8 mouse cellular contexts compared by ENCODE assay signal in the genomic region with DNA sequence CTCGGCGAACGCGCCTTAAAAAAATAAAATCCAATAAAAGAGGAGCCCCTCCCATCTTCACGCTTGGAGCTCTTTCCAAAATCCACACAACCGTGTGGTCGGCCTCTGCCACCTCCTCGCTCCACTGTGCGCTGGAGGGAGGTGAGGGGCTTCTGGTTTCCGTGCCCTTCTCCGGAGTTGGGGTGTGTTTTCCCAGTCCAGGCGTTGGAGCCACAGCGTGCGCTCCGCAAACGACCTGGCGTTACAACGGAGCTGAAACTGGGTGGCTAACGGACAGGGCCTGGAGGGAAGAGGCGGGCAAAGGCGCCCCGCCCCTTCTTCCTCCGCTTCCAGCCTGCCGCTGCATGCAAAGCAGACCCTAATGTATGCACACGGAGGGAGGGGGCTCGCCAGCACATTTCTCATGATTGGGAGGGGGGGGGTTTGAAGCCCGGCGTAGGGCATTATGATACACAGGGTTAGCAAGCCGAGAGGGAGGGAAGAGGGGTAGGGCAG. TPM values are rescaled to one million over a fixed set of nuclear protein-coding genes. Genes with fewer than 3 reads are reported as not detected.
DNase-seq lines count a peak whose midpoint lies in the region; ATAC-seq and TF ChIP-seq lines count a peak whose summit lies in the region.

No protein-coding gene starts in this region.

- intact Hi-C loops in heart, postnatal 25 days (cut with DNase I) = loop anchor here (1.0 to 5.0 kb wide), 3 partner anchors 39 to 110 kb away; a partner anchor contains a TSS

- TF ChIP-seq CTCF in G1E (IDR thresholded peaks at IDR 0.05; ENCODE audit: low read depth, low read length) = no peak
- TF ChIP-seq CTCF in olfactory bulb, adult 2 months (IDR thresholded peaks at IDR 0.05; ENCODE audit: insufficient read depth, low read depth, low read length) = no peak

- H3K27ac ChIP-seq in forebrain, embryonic 15.5 days (replicated peaks) = peak overlapping the region; percentile 99
- peak overlapping the region; percentile 93 for H3K27ac ChIP-seq in olfactory bulb, adult 2 months (ENCODE audit: insufficient read depth, low read depth, low read length)

- DNase-seq in G1E (ENCODE audit: low spot score) = peak; percentile 77
- DNase-seq in cerebellum, adult 11-12 months = peak; percentile 86
- peak; percentile 59 for DNase-seq in heart, postnatal 25 days (ENCODE audit: low spot score)
- DNase-seq in layer of hippocampus, adult 18-20 months (ENCODE audit: low spot score in 2 of 2) = peak; percentile 69 to 76
- DNase-seq in lung, adult 18-20 months = peak; percentile 70 to 77
- peak; percentile 71 to 72 for DNase-seq in thymus, adult 18-20 months

- H3K27me3 ChIP-seq in G1E (ENCODE audit: insufficient read depth, low read length) = peaks cover 19% of the 10 kb centered on the region
- H3K27me3 ChIP-seq in forebrain, embryonic 15.5 days = no peaks in the 10 kb centered on the region

- TF ChIP-seq POLR2A in olfactory bulb, adult 2 months (IDR thresholded peaks at IDR 0.05; ENCODE audit: insufficient read depth, low read depth, low read length) = peak; percentile 13

- H3K4me2 ChIP-seq in forebrain, embryonic 15.5 days (replicated peaks) = peak overlapping the region; percentile 85

- peak overlapping the region; percentile 90 for H3K4me3 ChIP-seq in G1E (ENCODE audit: low read depth, low read length)
- peak overlapping the region; percentile 62 for H3K4me3 ChIP-seq in forebrain, embryonic 15.5 days
- peak overlapping the region; percentile 58 for H3K4me3 ChIP-seq in olfactory bulb, adult 2 months (ENCODE audit: insufficient read depth, low read depth, low read length)

- under 1% methylated on average over 28 of the region's 29 CpGs for WGBS in forebrain, embryonic 15.5 days
- WGBS in olfactory bulb, adult 2 months = under 1% methylated on average over 29 of the region's 29 CpGs

- peak; percentile 61 for ATAC-seq in G1E (ENCODE audit: extremely low read depth, insufficient number of reproducible peaks, low FRiP score, poor library complexity, severe bottlenecking)
- ATAC-seq in forebrain, embryonic 15.5 days (replicated peaks) = peak; percentile 78

- H3K9me3 ChIP-seq in G1E (replicated peaks) = no peaks in the 10 kb centered on the region
- no peaks in the 10 kb centered on the region for H3K9me3 ChIP-seq in forebrain, embryonic 15.5 days

- H3K36me3 ChIP-seq in G1E (replicated peaks) = peaks cover 22% of the 10 kb centered on the region
- H3K36me3 ChIP-seq in forebrain, embryonic 15.5 days = no peaks in the 10 kb centered on the region

- peak overlapping the region; percentile 77 for H3K9ac ChIP-seq in forebrain, embryonic 15.5 days (replicated peaks)

- peaks cover 40% of the 10 kb centered on the region for H3K4me1 ChIP-seq in G1E (ENCODE audit: insufficient read depth, low read depth, low read length)
- H3K4me1 ChIP-seq in forebrain, embryonic 15.5 days = peaks cover 36% of the 10 kb centered on the region
- H3K4me1 ChIP-seq in olfactory bulb, adult 2 months (ENCODE audit: control insufficient read depth, insufficient read depth, low read length) = peaks cover 13% of the 10 kb centered on the region

RNA-seq across cellular contexts. Expression of a gene that starts 0.9 kb away (rescaled TPM):
- 143 TPM in 2 replicates for total RNA-seq in G1E (2014; fragmentation: Nextera tagmentation)
- 5.9 and 6.3 TPM in 2 replicates for total RNA-seq in G1E (2017)
- polyA plus RNA-seq in G1E (2012) = 8.9 and 10.0 TPM in 2 replicates
- 30.3 and 31.6 TPM in 2 replicates for polyA plus RNA-seq in forebrain, embryonic 15.5 days (2015; fragmentation: Nextera tagmentation; extraction: Ambion mirVana)
- 10 to 100 TPM; 23.2 to 28.1 TPM for total RNA-seq in heart, postnatal 25 days (2021)
- total RNA-seq in layer of hippocampus, adult 18-20 months (2021) = 10 to 100 TPM; 72.0 to 84.2 TPM
- polyA plus RNA-seq in olfactory bulb, adult 2 months (2012; ENCODE audit: insufficient read depth, insufficient read length, low replicate concordance, missing spikeins) = 83.9 and 320 TPM in 2 replicates

RNA-seq across cellular contexts. Expression of a gene that starts 38.6 kb away (rescaled TPM):
- total RNA-seq in G1E (2014; fragmentation: Nextera tagmentation) (68.9 and 73.1 TPM in 2 replicates), G1E (2017) (130 and 149 TPM in 2 replicates)
- polyA plus RNA-seq in G1E (2012) = 32.8 and 41.5 TPM in 2 replicates
- 730 and 763 TPM in 2 replicates for polyA plus RNA-seq in forebrain, embryonic 15.5 days (2015; fragmentation: Nextera tagmentation; extraction: Ambion mirVana)
- 1,000 to 10,000 TPM; 1,628 to 1,660 TPM for total RNA-seq in heart, postnatal 25 days (2021)
- 100 to 1,000 TPM; 334 to 337 TPM for total RNA-seq in layer of hippocampus, adult 18-20 months (2021)
- polyA plus RNA-seq in olfactory bulb, adult 2 months (2012; ENCODE audit: insufficient read depth, insufficient read length, low replicate concordance, missing spikeins) = not detected in 2 replicates

Comparison
In these comparisons a context has a peak if more than half of its experiments do, and no peak if none do; other contexts are left out.
1. Peak in every context shown above with its lines: DNase-seq, ATAC-seq, H3K4me3 ChIP-seq and H3K27ac ChIP-seq.
2. RNA of a gene that starts 38.6 kb away (total RNA-seq): 1,628 to 1,660 TPM in heart, postnatal 25 days; 334 to 337 TPM in layer of hippocampus, adult 18-20 months and 68.9 to 149 TPM in G1E; every median in the first group is over 4 times any median in the second.